Mouse (Mus musculus): Measurements from ENCODE around the gene Cnnm3. TPM values are rescaled to one million over a fixed set of nuclear protein-coding genes. Genes with fewer than 3 reads are reported as not detected.
A peak's percentile ranks its signal among the peaks of the same experiment; 100 is the strongest.

Gene Cnnm3
- polyA plus RNA-seq, 1 experiment from 2014 or later: 3.2 TPM

GRCm38 (mm10) chr1:36539186-36539585 lies 27.5 kb downstream of the Cnnm3 start, which contains the start of gene Gm42417:
Gene Gm42417, minus strand, starts transcription at chr1:36539429.
- Histone ChIP-seq H3K36me3 (peaks cover 31% of the 10 kb centered on the region), H3K4me3 (no peak within 1 kb of the TSS), H3K9me3 (no peaks in the 10 kb centered on the region), H3K4me2 (no peak within 1 kb of the TSS), H3K27me3 (no peaks in the 10 kb centered on the region), H3K9ac (no peak within 1 kb of the TSS), H3K4me1 (peaks cover 3% of the 10 kb centered on the region; the same call in 1 of the 2 replicates), H3K27ac (no peak within 1 kb of the TSS)
- 41% methylated on average over 9 of the region's 9 CpGs for WGBS
- ATAC-seq (ENCODE audit: borderline replicate concordance, extremely low read depth, low FRiP score, low TSS enrichment): peak; percentile 16; the same call in 1 of the 2 replicates

DNA sequence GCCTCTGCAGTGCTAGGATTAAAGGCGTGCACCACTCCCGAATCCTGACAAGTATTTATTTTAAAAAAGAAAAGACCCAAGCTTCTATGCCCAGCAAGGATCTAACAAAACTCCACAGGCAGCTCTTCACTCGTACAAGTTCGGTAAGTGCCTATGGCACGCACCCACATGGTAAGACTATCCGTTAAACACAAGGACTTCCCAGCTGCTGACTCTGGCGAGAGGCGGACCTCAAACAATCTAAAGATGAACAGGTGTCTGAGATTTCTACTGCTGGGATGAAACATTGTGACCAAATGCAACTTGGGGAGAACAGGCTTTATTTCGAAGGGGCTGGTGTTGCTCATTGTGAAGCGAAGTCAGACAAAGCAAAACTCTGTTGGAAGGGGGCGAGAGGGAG lies 28.5 kb downstream of the Cnnm3 start:
- H3K4me3 ChIP-seq: no peak overlapping the region
- H3K9ac ChIP-seq: no peak overlapping the region
- ATAC-seq (ENCODE audit: borderline replicate concordance, extremely low read depth, low FRiP score, low TSS enrichment): no peak
- peaks cover 31% of the 10 kb centered on the region for H3K36me3 ChIP-seq
- no peak overlapping the region for H3K4me2 ChIP-seq
- H3K27me3 ChIP-seq: no peaks in the 10 kb centered on the region
- WGBS: 86% methylated on average over 11 of the region's 11 CpGs
- no peaks in the 10 kb centered on the region for H3K4me1 ChIP-seq
- no peaks in the 10 kb centered on the region for H3K9me3 ChIP-seq
- H3K27ac ChIP-seq: no peak overlapping the region

- Histone ChIP-seq H3K4me1 (no peaks in the 10 kb centered on the region; the same call in 1 of the 2 replicates), H3K27ac (no peak overlapping the region), H3K9me3 (no peaks in the 10 kb centered on the region), H3K9ac (no peak overlapping the region), H3K4me3 (no peak overlapping the region), H3K4me2 (no peak overlapping the region), H3K27me3 (no peaks in the 10 kb centered on the region), H3K36me3 (peaks cover 31% of the 10 kb centered on the region)
- ATAC-seq (ENCODE audit: borderline replicate concordance, extremely low read depth, low FRiP score, low TSS enrichment): no peak
- 95% methylated on average over 12 of the region's 12 CpGs for WGBS
Measured at GRCm38 (mm10) chr1:36540807-36541206, 29.1 kb downstream of the Cnnm3 start.

DNA sequence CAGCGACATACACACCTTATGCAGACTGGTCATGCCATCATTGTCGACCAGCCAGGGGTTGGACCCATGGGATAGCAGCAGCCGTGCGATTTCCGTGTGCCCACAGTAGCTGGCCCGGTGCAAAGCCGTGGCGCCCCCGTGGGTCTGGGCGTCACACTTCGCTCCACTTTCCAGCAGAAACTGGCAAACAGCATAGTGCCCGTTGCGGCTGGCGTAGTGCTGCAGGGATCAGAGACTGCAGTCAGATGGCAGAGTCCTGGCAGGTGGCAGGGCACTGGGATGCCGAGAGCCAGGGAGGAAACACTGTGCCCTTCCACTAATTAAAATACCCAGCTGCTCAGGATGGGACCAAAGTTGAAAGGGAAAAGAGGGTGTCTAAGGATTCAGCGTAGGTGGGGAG lies 30.2 kb downstream of the Cnnm3 start:
- H3K4me1 ChIP-seq: peaks cover 8% of the 10 kb centered on the region
- H3K27me3 ChIP-seq: no peaks in the 10 kb centered on the region
- H3K4me2 ChIP-seq: no peak overlapping the region
- H3K36me3 ChIP-seq: peaks cover 31% of the 10 kb centered on the region
- no peaks in the 10 kb centered on the region for H3K9me3 ChIP-seq
- H3K9ac ChIP-seq: no peak overlapping the region
- no peak overlapping the region for H3K4me3 ChIP-seq
- no peak for ATAC-seq (ENCODE audit: borderline replicate concordance, extremely low read depth, low FRiP score, low TSS enrichment)
- H3K27ac ChIP-seq: no peak overlapping the region
- WGBS: 95% methylated on average over 16 of the region's 16 CpGs

- Histone ChIP-seq H3K27ac (no peak overlapping the region), H3K4me3 (no peak overlapping the region), H3K4me2 (no peak overlapping the region), H3K27me3 (no peaks in the 10 kb centered on the region), H3K9me3 (no peaks in the 10 kb centered on the region), H3K9ac (no peak overlapping the region), H3K4me1 (peaks cover 15% of the 10 kb centered on the region), H3K36me3 (peaks cover 31% of the 10 kb centered on the region)
- no peak for ATAC-seq (ENCODE audit: borderline replicate concordance, extremely low read depth, low FRiP score, low TSS enrichment)
- 94% methylated on average over 9 of the region's 9 CpGs for WGBS
Measured at GRCm38 (mm10) chr1:36542925-36543324, 31.3 kb downstream of the Cnnm3 start.

- Histone ChIP-seq H3K27ac (no peak overlapping the region), H3K4me3 (no peak overlapping the region), H3K27me3 (no peaks in the 10 kb centered on the region), H3K4me2 (no peak overlapping the region), H3K4me1 (peaks cover 36% of the 10 kb centered on the region), H3K9me3 (no peaks in the 10 kb centered on the region), H3K36me3 (peaks cover 29% of the 10 kb centered on the region), H3K9ac (no peak overlapping the region)
- WGBS: 78% methylated on average over 2 of the region's 2 CpGs
- no peak for ATAC-seq (ENCODE audit: borderline replicate concordance, extremely low read depth, low FRiP score, low TSS enrichment)
Measured at GRCm38 (mm10) chr1:36545382-36545781, 33.7 kb downstream of the Cnnm3 start.

- Histone ChIP-seq H3K4me3 (peak overlapping the region; percentile 72), H3K4me2 (peak overlapping the region; percentile 71), H3K27me3 (no peaks in the 10 kb centered on the region), H3K4me1 (peaks cover 43% of the 10 kb centered on the region), H3K9me3 (no peaks in the 10 kb centered on the region), H3K9ac (peak overlapping the region; percentile 65), H3K27ac (no peak overlapping the region), H3K36me3 (peaks cover 31% of the 10 kb centered on the region)
- 67% methylated on average over 19 of the region's 19 CpGs for WGBS
- no peak for ATAC-seq (ENCODE audit: borderline replicate concordance, extremely low read depth, low FRiP score, low TSS enrichment)
Measured at GRCm38 (mm10) chr1:36545845-36546600, 34.4 kb downstream of the Cnnm3 start.

GRCm38 (mm10) chr1:36546888-36547471 lies 35.3 kb downstream of the Cnnm3 start, which contains the start of gene Ankrd39:
Gene Ankrd39, minus strand, starts transcription at chr1:36547445.
- no peaks in the 10 kb centered on the region for H3K9me3 ChIP-seq
- no peaks in the 10 kb centered on the region for H3K27me3 ChIP-seq
- H3K4me2 ChIP-seq: peak within 1 kb of the TSS; percentile 71
- H3K4me3 ChIP-seq: peak within 1 kb of the TSS; percentile 72
- H3K36me3 ChIP-seq: peaks cover 32% of the 10 kb centered on the region
- peak within 1 kb of the TSS; percentile 65 for H3K9ac ChIP-seq
- peaks cover 47% of the 10 kb centered on the region for H3K4me1 ChIP-seq
- H3K27ac ChIP-seq: peak within 1 kb of the TSS; percentile 78
- under 1% methylated on average over 43 of the region's 43 CpGs for WGBS
- ATAC-seq (ENCODE audit: borderline replicate concordance, extremely low read depth, low FRiP score, low TSS enrichment): peak; percentile 98

DNA sequence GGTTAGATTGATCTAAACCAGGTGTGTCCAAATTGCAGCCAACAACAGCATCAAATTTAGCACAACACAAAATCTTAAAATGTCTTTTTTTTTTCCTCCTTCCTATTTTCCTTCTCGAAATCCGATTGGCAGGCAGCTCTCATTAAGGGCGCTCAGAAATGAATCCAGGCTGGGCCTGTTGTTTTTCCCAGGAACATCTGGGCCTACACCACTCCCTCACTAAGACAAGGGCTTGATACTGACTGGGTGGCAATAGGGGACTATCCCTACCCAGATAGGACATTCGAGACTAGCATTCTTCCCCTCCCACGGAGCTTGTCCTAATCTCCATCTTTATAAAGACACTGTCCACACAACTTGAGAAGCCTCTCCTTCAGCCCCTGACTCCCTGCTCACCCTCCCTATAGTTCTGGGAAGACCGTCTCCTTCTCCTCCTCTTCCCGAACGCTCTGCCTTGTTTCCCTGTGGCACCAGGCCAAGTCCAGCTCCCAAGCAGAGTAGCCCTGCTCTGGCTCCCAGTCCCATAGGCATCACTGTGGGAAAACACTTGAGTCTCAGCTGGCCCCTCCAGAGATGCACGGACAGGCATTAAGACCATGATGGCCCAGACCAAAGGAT lies 36.4 kb downstream of the Cnnm3 start:
- H3K27ac ChIP-seq: peak overlapping the region; percentile 78
- ATAC-seq (ENCODE audit: borderline replicate concordance, extremely low read depth, low FRiP score, low TSS enrichment): no peak
- no peaks in the 10 kb centered on the region for H3K9me3 ChIP-seq
- H3K4me2 ChIP-seq: no peak overlapping the region
- no peak overlapping the region for H3K4me3 ChIP-seq
- no peak overlapping the region for H3K9ac ChIP-seq
- 24% methylated on average over 9 of the region's 9 CpGs for WGBS
- no peaks in the 10 kb centered on the region for H3K27me3 ChIP-seq
- peaks cover 43% of the 10 kb centered on the region for H3K36me3 ChIP-seq
- peaks cover 47% of the 10 kb centered on the region for H3K4me1 ChIP-seq

DNA sequence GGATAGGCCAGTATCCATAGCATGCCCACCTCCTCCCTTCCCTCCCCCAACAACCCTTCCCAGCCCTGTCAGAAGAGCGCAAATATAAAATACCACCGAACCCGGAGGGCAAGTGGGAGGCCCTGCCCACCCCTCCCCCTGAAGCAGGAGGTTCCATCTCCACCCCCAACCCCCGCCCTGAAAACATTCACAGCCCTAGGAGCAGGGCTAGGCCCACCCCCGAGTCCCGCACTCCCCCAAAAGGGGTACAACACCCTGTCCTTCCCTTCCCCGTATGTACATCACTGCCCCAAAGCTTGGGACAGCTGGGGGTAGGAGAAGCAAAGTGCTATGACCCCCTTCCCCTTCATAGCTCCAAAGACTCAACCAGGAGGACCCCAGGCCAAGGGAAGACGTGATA lies 37.1 kb downstream of the Cnnm3 start:
- H3K27me3 ChIP-seq: no peaks in the 10 kb centered on the region
- H3K9me3 ChIP-seq: no peaks in the 10 kb centered on the region
- 29% methylated on average over 8 of the region's 8 CpGs for WGBS
- peaks cover 49% of the 10 kb centered on the region for H3K36me3 ChIP-seq
- no peak overlapping the region for H3K4me3 ChIP-seq
- H3K27ac ChIP-seq: peak overlapping the region; percentile 41; the same call in 1 of the 2 replicates
- H3K4me1 ChIP-seq: peaks cover 47% of the 10 kb centered on the region
- no peak overlapping the region for H3K4me2 ChIP-seq
- H3K9ac ChIP-seq: no peak overlapping the region
- no peak for ATAC-seq (ENCODE audit: borderline replicate concordance, extremely low read depth, low FRiP score, low TSS enrichment)

DNA sequence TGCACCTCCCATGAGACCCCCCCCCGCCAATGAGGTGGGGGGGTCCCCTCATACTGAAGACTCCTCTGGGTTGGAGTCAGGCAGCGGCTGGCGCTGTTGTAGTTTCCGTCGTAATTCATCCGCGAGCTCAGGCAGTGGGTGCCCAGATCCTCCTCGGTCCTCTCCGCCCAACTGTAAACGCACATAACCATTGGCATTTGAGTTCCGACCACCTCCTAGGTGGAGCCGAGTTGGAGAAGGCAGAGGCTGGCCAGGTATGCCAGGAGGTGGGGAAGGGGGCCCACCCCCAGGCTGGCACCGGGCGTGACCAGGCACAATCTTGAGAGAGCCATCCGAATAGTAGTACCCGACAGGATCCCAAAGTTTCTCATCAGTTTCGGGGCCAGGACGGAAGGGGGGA lies 37.8 kb downstream of the Cnnm3 start:
- Histone ChIP-seq H3K4me2 (no peak overlapping the region), H3K27me3 (no peaks in the 10 kb centered on the region), H3K27ac (peak overlapping the region; percentile 41; the same call in 1 of the 2 replicates), H3K4me1 (peaks cover 54% of the 10 kb centered on the region), H3K9me3 (no peaks in the 10 kb centered on the region), H3K4me3 (no peak overlapping the region), H3K9ac (no peak overlapping the region), H3K36me3 (peaks cover 55% of the 10 kb centered on the region)
- no peak for ATAC-seq (ENCODE audit: borderline replicate concordance, extremely low read depth, low FRiP score, low TSS enrichment)
- 71% methylated on average over 18 of the region's 18 CpGs for WGBS

Data from lung, embryonic 15.5 days (tissue).